Mouse (Mus musculus) heart, adult 18-20 months (tissue): ENCODE data around the gene Adamts3. TPM values are rescaled to one million over a fixed set of nuclear protein-coding genes. Genes with fewer than 3 reads are reported as not detected.

Experiments used
- DNase-seq, 2 experiments: peaks; one replicate each; pipeline ENCODE4 v3.0.0; 2021 to 2022; ENCODE audit warnings: mixed read lengths in 1 of 2
- total RNA-seq, 2 experiments: library from RNA; stranded (reverse); gene quantifications; 2 replicates each; pipeline ENCODE4 v1.2.3; 2021

Adamts3 gene
- total RNA-seq, 2 experiments from 2014 or later, result 3.5 to 4.4 TPM

GRCm38 (mm10) chr5:89816610-89817009 lies 66.5 kb downstream of the Adamts3 start:
- no peak for DNase-seq

GRCm38 (mm10) chr5:89814552-89814951 lies 68.6 kb downstream of the Adamts3 start:
- DNase-seq, result no peak

GRCm38 (mm10) chr5:89800181-89800816 lies 82.8 kb downstream of the Adamts3 start:
- DNase-seq, result peak; percentile 9 to 21

GRCm38 (mm10) chr5:89793706-89794105 lies 89.4 kb downstream of the Adamts3 start:
- DNase-seq, result no peak

- no peak for DNase-seq
Measured at GRCm38 (mm10) chr5:89784635-89785034, 98.5 kb downstream of the Adamts3 start.

GRCm38 (mm10) chr5:89779823-89780222 lies 103.3 kb downstream of the Adamts3 start:
- no peak for DNase-seq

GRCm38 (mm10) chr5:89778610-89779009 lies 104.5 kb downstream of the Adamts3 start:
- peak; percentile 23 to 34 for DNase-seq

- no peak for DNase-seq
Measured at GRCm38 (mm10) chr5:89777411-89777810, 105.7 kb downstream of the Adamts3 start.

- no peak for DNase-seq
Measured at GRCm38 (mm10) chr5:89770655-89771355, 112.3 kb downstream of the Adamts3 start.

GRCm38 (mm10) chr5:89763189-89764187 lies 119.6 kb downstream of the Adamts3 start:
- DNase-seq, result no peak

- no peak for DNase-seq
Measured at GRCm38 (mm10) chr5:89760368-89760767, 122.8 kb downstream of the Adamts3 start.

- no peak for DNase-seq
Measured at GRCm38 (mm10) chr5:89751836-89752235, 131.3 kb downstream of the Adamts3 start.

GRCm38 (mm10) chr5:89748185-89748884 lies 134.8 kb downstream of the Adamts3 start:
- peak; percentile 23 for DNase-seq

- no peak for DNase-seq
Measured at GRCm38 (mm10) chr5:89747149-89747659, 135.9 kb downstream of the Adamts3 start.

GRCm38 (mm10) chr5:89745112-89745511 lies 138.0 kb downstream of the Adamts3 start:
- DNase-seq, result no peak

GRCm38 (mm10) chr5:89734759-89735158 lies 148.4 kb downstream of the Adamts3 start:
- no peak for DNase-seq

- DNase-seq, result no peak
Measured at GRCm38 (mm10) chr5:89730411-89730810, 152.7 kb downstream of the Adamts3 start.

GRCm38 (mm10) chr5:89728117-89728516 lies 155.0 kb downstream of the Adamts3 start:
- peak in 1 of 2 experiments; percentile 7 for DNase-seq

GRCm38 (mm10) chr5:89727497-89728057 lies 155.6 kb downstream of the Adamts3 start:
- DNase-seq, result peak in 1 of 2 experiments; percentile 5

GRCm38 (mm10) chr5:89714552-89714951 lies 168.6 kb downstream of the Adamts3 start:
- peak in 1 of 2 experiments; percentile 15 for DNase-seq
